Mouse (Mus musculus): Measurements from ENCODE around the gene Rpl3l. TPM values are rescaled to one million over a fixed set of nuclear protein-coding genes. Genes with fewer than 3 reads are reported as not detected.
A peak's percentile ranks its signal among the peaks of the same experiment; 100 is the strongest.

The Rpl3l gene
- total and polyA plus RNA-seq, 2 experiments from 2014 or later: not detected

DNA sequence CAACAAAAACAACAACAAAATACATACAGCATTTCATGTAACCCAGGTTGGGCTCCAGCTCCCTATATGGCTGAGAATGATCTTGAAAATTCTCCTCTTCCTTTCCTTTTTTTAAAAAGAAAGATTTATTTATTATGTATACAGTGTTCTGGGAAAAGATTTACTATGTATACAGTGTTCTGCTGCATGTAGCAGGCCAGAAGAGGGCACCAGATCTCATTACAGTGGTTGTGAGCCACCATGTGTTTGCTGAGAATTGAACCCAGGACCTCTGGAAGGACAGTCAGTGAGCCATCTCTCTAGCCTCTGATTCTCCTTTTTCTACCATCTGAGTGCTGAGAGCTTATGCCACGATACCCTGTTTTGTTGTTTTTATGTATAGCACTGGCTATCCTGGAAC, 6.9 kb downstream of the Rpl3l start:
- Histone ChIP-seq H3K27ac (ENCODE audit: low read depth, low read length) (no peak overlapping the region), H3K27me3 (ENCODE audit: insufficient read depth, low read length) (no peaks in the 10 kb centered on the region), H3K36me3 (ENCODE audit: insufficient read depth) (no peaks in the 10 kb centered on the region), H3K4me2 (ENCODE audit: low read depth) (no peak overlapping the region), H3K4me1 (ENCODE audit: insufficient read depth) (no peaks in the 10 kb centered on the region), H3K9ac (no peak overlapping the region), H3K9me3 (ENCODE audit: low read length) (no peaks in the 10 kb centered on the region), H3K4me3 (ENCODE audit: low read depth, low read length) (no peak overlapping the region)
- TF ChIP-seq CTCF (IDR thresholded peaks at IDR 0.05; ENCODE audit: low read depth): 0 out of 2 replicates have a peak, but pooled peaks have one; percentile 10
- 91% methylated on average over 1 of the region's 1 CpGs for WGBS
- ATAC-seq (no peak), DNase-seq (no peak)

DNA sequence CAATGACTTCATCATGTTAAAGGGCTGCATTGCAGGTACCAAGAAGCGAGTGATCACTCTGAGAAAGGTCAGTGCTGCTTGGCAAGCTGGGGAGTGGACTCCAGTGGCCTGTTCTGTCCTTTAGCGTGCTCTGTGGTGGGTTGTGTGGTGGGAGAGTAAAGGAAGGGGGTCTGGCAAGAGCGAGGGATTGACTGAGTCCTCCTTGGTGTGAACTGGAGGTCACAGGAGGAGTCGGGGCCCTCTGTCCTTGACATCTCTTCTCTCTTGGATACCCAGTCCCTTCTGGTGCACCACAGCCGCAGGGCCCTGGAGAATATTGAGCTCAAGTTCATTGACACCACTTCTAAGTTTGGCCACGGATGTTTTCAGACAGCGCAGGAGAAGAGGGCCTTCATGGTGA, 7.8 kb downstream of the Rpl3l start:
- WGBS: 85% methylated on average over 7 of the region's 7 CpGs
- Histone ChIP-seq H3K36me3 (ENCODE audit: insufficient read depth) (no peaks in the 10 kb centered on the region), H3K9me3 (ENCODE audit: low read length) (no peaks in the 10 kb centered on the region), H3K4me1 (ENCODE audit: insufficient read depth) (no peaks in the 10 kb centered on the region), H3K27me3 (ENCODE audit: insufficient read depth, low read length) (no peaks in the 10 kb centered on the region), H3K9ac (no peak overlapping the region), H3K4me2 (ENCODE audit: low read depth) (no peak overlapping the region), H3K27ac (ENCODE audit: low read depth, low read length) (no peak overlapping the region), H3K4me3 (ENCODE audit: low read depth, low read length) (no peak overlapping the region)
- TF ChIP-seq CTCF (IDR thresholded peaks at IDR 0.05; ENCODE audit: low read depth): no peak
- ATAC-seq: no peak
- DNase-seq: no peak

DNA sequence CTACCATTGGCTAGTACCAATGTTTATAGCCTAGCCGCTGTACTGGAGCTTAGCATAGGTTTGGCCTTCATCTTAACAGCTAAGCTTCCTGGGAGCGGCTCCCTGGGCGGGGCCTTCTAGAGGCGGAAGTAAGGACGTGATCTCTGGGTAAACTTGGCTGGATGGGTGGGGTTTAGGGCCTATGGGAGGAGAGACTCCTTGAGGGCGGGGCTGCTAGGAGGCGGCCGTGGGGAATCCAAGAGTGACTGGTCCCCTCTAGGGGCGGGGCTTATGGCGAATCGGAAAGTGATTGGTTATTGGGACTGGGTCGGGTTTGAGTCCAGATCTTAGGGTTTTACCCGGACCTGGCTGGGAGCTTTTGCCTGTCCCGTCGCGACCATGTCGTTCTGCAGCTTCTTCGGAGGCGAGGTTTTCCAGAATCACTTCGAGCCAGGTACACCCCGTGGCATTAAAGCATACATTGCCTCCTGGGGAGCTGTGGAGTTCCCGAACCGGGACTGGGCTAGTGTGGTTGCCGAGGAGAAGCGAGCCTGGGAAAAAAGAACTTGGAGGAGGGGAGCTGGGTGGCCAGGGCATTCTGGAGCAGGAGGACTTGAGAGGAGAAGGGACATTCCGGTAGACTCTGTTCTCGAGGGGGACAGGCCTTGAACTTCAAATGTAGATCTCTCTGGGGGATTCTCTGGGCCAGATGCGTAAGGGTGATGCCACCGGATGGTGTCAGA, 8.9 kb downstream of the Rpl3l start, which contains the start of gene Msrb1:
TSS of gene Msrb1 (plus strand) at position 313 of the 722 bp plus-strand sequence.
- peak within 1 kb of the TSS; percentile 60 for H3K4me3 ChIP-seq (ENCODE audit: low read depth, low read length)
- H3K9ac ChIP-seq: peak within 1 kb of the TSS; percentile 56
- DNase-seq (peak; percentile 93), ATAC-seq (peak; percentile 99)
- H3K4me1 ChIP-seq (ENCODE audit: insufficient read depth): no peaks in the 10 kb centered on the region
- peak within 1 kb of the TSS; percentile 86 for H3K4me2 ChIP-seq (ENCODE audit: low read depth)
- no peak within 1 kb of the TSS for H3K27ac ChIP-seq (ENCODE audit: low read depth, low read length)
- H3K36me3 ChIP-seq (ENCODE audit: insufficient read depth): no peaks in the 10 kb centered on the region
- 4% methylated on average over 29 of the region's 29 CpGs for WGBS
- TF ChIP-seq CTCF (IDR thresholded peaks at IDR 0.05; ENCODE audit: low read depth): no peak
- no peaks in the 10 kb centered on the region for H3K9me3 ChIP-seq (ENCODE audit: low read length)
- no peaks in the 10 kb centered on the region for H3K27me3 ChIP-seq (ENCODE audit: insufficient read depth, low read length)

DNA sequence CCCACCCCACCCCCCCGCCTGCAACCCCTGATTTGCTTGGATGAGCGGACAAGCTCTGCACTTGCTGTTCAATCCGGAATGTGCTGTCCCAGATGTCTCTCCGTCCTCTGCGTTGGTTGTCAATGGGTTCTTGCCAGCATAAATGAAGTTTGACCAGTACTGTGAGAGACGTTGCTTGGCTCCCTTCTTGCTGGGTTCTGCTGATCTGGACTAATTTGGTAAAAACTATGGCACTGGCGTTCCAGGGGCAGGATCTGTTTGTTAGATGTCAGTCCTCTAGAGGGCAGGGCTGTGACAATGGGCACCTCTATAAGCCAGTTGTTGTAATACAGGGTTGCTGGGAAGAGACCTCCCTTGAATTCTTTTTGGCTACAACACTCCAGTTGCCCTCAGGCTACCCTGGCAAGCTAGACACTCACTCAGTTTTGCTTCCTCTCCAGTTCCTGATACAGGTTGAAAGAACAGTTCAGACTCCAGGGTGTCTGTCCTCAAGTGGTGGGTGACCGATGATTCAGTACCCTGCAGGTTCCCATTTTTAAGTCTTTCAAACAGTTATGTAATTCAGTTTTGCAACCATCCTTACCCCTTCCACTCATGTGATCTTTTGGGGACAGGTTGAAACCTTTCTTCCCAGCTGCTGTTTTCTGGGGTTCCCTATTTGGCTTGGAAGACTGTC, 9.7 kb downstream of the Rpl3l start:
- H3K9me3 ChIP-seq (ENCODE audit: low read length): no peaks in the 10 kb centered on the region
- no peak overlapping the region for H3K27ac ChIP-seq (ENCODE audit: low read depth, low read length)
- H3K4me2 ChIP-seq (ENCODE audit: low read depth): peak overlapping the region; percentile 86
- ATAC-seq (no peak), DNase-seq (no peak)
- no peaks in the 10 kb centered on the region for H3K27me3 ChIP-seq (ENCODE audit: insufficient read depth, low read length)
- H3K4me1 ChIP-seq (ENCODE audit: insufficient read depth): no peaks in the 10 kb centered on the region
- WGBS: 24% methylated on average over 8 of the region's 8 CpGs
- H3K4me3 ChIP-seq (ENCODE audit: low read depth, low read length): peak overlapping the region; percentile 60
- H3K9ac ChIP-seq: peak overlapping the region; percentile 56
- peaks cover 5% of the 10 kb centered on the region; the same call in 1 of the 2 replicates for H3K36me3 ChIP-seq (ENCODE audit: insufficient read depth)
- no peak for TF ChIP-seq CTCF (IDR thresholded peaks at IDR 0.05; ENCODE audit: low read depth)

DNA sequence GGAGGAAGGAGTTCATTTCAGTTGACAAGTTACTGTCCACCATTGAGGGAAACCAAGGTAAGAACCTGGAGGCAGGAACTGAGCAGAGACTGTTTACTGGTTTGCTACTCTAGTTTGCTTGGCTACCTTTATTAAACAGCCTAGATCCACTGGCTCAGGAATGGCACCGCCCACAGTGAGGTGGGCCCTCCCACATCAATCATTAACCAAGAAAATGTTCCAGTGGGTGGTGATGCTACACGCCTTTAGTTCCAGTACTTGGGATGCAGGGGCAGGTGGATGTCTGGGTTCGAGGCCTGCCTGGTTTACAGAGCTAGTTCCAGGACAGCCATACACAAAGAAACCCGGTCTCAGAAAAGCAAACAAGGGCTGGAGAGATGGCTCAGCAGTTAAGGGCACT, 10.6 kb downstream of the Rpl3l start:
- Histone ChIP-seq H3K9me3 (ENCODE audit: low read length) (no peaks in the 10 kb centered on the region), H3K27ac (ENCODE audit: low read depth, low read length) (no peak overlapping the region), H3K4me2 (ENCODE audit: low read depth) (no peak overlapping the region), H3K4me1 (ENCODE audit: insufficient read depth) (no peaks in the 10 kb centered on the region), H3K36me3 (ENCODE audit: insufficient read depth) (peaks cover 5% of the 10 kb centered on the region; the same call in 1 of the 2 replicates), H3K27me3 (ENCODE audit: insufficient read depth, low read length) (no peaks in the 10 kb centered on the region), H3K4me3 (ENCODE audit: low read depth, low read length) (no peak overlapping the region), H3K9ac (no peak overlapping the region)
- no peak for TF ChIP-seq CTCF (IDR thresholded peaks at IDR 0.05; ENCODE audit: low read depth)
- 88% methylated on average over 4 of the region's 4 CpGs for WGBS
- ATAC-seq (no peak), DNase-seq (no peak)

DNA sequence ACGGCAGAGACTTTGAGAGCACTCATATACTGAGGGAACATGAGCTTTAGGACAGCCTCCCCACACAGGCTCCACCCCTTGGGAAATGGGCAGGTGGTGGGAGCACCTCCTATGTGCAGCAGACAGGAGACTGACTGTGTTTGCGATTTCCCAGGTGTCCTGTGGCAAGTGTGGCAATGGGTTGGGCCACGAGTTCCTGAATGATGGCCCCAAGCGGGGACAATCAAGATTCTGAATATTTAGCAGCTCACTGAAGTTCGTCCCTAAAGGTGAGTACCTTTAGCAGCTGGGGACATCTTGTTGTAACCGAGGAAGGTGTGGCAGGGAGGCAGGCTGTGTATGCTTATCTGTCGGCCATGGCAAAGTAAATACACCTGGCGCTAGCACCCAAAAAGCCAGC, 12.3 kb downstream of the Rpl3l start:
- H3K27me3 ChIP-seq (ENCODE audit: insufficient read depth, low read length): no peaks in the 10 kb centered on the region
- WGBS: 87% methylated on average over 8 of the region's 8 CpGs
- no peak overlapping the region for H3K4me2 ChIP-seq (ENCODE audit: low read depth)
- DNase-seq (no peak), ATAC-seq (no peak)
- no peak overlapping the region for H3K4me3 ChIP-seq (ENCODE audit: low read depth, low read length)
- no peak overlapping the region for H3K27ac ChIP-seq (ENCODE audit: low read depth, low read length)
- peaks cover 5% of the 10 kb centered on the region; the same call in 1 of the 2 replicates for H3K36me3 ChIP-seq (ENCODE audit: insufficient read depth)
- H3K9ac ChIP-seq: no peak overlapping the region
- no peak for TF ChIP-seq CTCF (IDR thresholded peaks at IDR 0.05; ENCODE audit: low read depth)
- H3K9me3 ChIP-seq (ENCODE audit: low read length): no peaks in the 10 kb centered on the region
- no peaks in the 10 kb centered on the region for H3K4me1 ChIP-seq (ENCODE audit: insufficient read depth)

DNA sequence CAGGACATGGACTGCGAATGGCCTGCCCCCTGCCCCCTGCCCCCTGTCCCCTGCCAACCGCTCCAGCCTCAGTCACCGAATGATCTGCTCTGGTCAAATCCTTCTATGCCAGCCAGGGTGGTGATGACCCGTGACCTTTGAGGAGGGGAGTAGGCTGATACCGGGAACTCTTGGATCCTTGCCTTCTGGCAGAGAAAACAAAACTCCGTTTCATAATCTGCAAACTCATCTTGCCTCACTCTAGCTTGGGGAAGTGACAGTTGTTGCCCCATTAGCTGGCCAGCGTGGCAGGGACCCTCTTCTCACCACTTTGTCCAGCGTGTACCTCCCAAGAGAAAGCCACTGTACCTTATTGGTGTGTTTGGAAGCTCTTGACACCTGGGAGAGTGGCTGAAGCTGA, 14.7 kb downstream of the Rpl3l start:
- no peaks in the 10 kb centered on the region for H3K9me3 ChIP-seq (ENCODE audit: low read length)
- WGBS: 80% methylated on average over 8 of the region's 8 CpGs
- peaks cover 5% of the 10 kb centered on the region; the same call in 1 of the 2 replicates for H3K36me3 ChIP-seq (ENCODE audit: insufficient read depth)
- no peak overlapping the region for H3K9ac ChIP-seq
- TF ChIP-seq CTCF (IDR thresholded peaks at IDR 0.05; ENCODE audit: low read depth): no peak
- DNase-seq (no peak), ATAC-seq (no peak)
- H3K27me3 ChIP-seq (ENCODE audit: insufficient read depth, low read length): no peaks in the 10 kb centered on the region
- no peak overlapping the region for H3K27ac ChIP-seq (ENCODE audit: low read depth, low read length)
- no peak overlapping the region for H3K4me2 ChIP-seq (ENCODE audit: low read depth)
- H3K4me3 ChIP-seq (ENCODE audit: low read depth, low read length): no peak overlapping the region
- no peaks in the 10 kb centered on the region for H3K4me1 ChIP-seq (ENCODE audit: insufficient read depth)

Data from forebrain, postnatal 0 days (tissue).